Mouse (Mus musculus): ENCODE measurements at regions not wholly inside any gene's neighbourhood (a gene's known extent, or its start where the extent isn't known, plus 50 kb on each side); places are given as distances from the start of the nearest gene placed in this dataset.

- no peak for DNase-seq (ENCODE audit: low spot score in 2 of 2)
Measured at GRCm38 (mm10) chr16:76718809-76719208, 294.7 kb upstream of the Usp25 start.

- DNase-seq (ENCODE audit: low spot score in 2 of 2): no peak
Measured at GRCm38 (mm10) chr16:76718147-76718546, 295.4 kb upstream of the Usp25 start.

GRCm38 (mm10) chr16:76694913-76695312, 318.6 kb upstream of the Usp25 start:
- DNase-seq (ENCODE audit: low spot score in 2 of 2): no peak

GRCm38 (mm10) chr16:76687735-76688447, 314.3 kb upstream of the Nrip1 start:
- no peak for DNase-seq (ENCODE audit: low spot score in 2 of 2)

- DNase-seq (ENCODE audit: low spot score in 2 of 2): no peak
Measured at GRCm38 (mm10) chr16:76685562-76685961, 311.9 kb upstream of the Nrip1 start.

GRCm38 (mm10) chr16:76680061-76680911, 306.7 kb upstream of the Nrip1 start:
- no peak for DNase-seq (ENCODE audit: low spot score in 2 of 2)

GRCm38 (mm10) chr16:76678885-76679284, 305.3 kb upstream of the Nrip1 start:
- no peak for DNase-seq (ENCODE audit: low spot score in 2 of 2)

- no peak for DNase-seq (ENCODE audit: low spot score in 2 of 2)
Measured at GRCm38 (mm10) chr16:76669795-76670194, 296.2 kb upstream of the Nrip1 start.

GRCm38 (mm10) chr16:76667046-76667445, 293.4 kb upstream of the Nrip1 start:
- DNase-seq (ENCODE audit: low spot score in 2 of 2): no peak

- DNase-seq (ENCODE audit: low spot score in 2 of 2): no peak
Measured at GRCm38 (mm10) chr16:76655106-76655505, 281.5 kb upstream of the Nrip1 start.

- no peak for DNase-seq (ENCODE audit: low spot score in 2 of 2)
Measured at GRCm38 (mm10) chr16:76644281-76644680, 270.7 kb upstream of the Nrip1 start.

- DNase-seq (ENCODE audit: low spot score in 2 of 2): no peak
Measured at GRCm38 (mm10) chr16:76643801-76644200, 270.2 kb upstream of the Nrip1 start.

- DNase-seq (ENCODE audit: low spot score in 2 of 2): no peak
Measured at GRCm38 (mm10) chr16:76635169-76635568, 261.5 kb upstream of the Nrip1 start.

GRCm38 (mm10) chr16:76634196-76634698, 260.6 kb upstream of the Nrip1 start:
- DNase-seq (ENCODE audit: low spot score in 2 of 2): no peak

GRCm38 (mm10) chr16:76626142-76626541, 252.5 kb upstream of the Nrip1 start:
- DNase-seq (ENCODE audit: low spot score in 2 of 2): no peak

GRCm38 (mm10) chr16:76621715-76622114, 248.1 kb upstream of the Nrip1 start:
- no peak for DNase-seq (ENCODE audit: low spot score in 2 of 2)

GRCm38 (mm10) chr16:76618295-76618694, 244.7 kb upstream of the Nrip1 start:
- DNase-seq (ENCODE audit: low spot score in 2 of 2): no peak

- no peak for DNase-seq (ENCODE audit: low spot score in 2 of 2)
Measured at GRCm38 (mm10) chr16:76611061-76611460, 237.4 kb upstream of the Nrip1 start.

GRCm38 (mm10) chr16:76604914-76605313, 231.3 kb upstream of the Nrip1 start:
- no peak for DNase-seq (ENCODE audit: low spot score in 2 of 2)

GRCm38 (mm10) chr16:76603846-76604258, 230.2 kb upstream of the Nrip1 start:
- DNase-seq (ENCODE audit: low spot score in 2 of 2): no peak

GRCm38 (mm10) chr16:76603431-76603830, 229.8 kb upstream of the Nrip1 start:
- no peak for DNase-seq (ENCODE audit: low spot score in 2 of 2)

- no peak for DNase-seq (ENCODE audit: low spot score in 2 of 2)
Measured at GRCm38 (mm10) chr16:76600131-76600530, 226.5 kb upstream of the Nrip1 start.

Measured in cerebellum, postnatal 4 days (tissue).